Mouse (Mus musculus): ENCODE data around the gene Ankrd49.

Ankrd49 gene

DNA sequence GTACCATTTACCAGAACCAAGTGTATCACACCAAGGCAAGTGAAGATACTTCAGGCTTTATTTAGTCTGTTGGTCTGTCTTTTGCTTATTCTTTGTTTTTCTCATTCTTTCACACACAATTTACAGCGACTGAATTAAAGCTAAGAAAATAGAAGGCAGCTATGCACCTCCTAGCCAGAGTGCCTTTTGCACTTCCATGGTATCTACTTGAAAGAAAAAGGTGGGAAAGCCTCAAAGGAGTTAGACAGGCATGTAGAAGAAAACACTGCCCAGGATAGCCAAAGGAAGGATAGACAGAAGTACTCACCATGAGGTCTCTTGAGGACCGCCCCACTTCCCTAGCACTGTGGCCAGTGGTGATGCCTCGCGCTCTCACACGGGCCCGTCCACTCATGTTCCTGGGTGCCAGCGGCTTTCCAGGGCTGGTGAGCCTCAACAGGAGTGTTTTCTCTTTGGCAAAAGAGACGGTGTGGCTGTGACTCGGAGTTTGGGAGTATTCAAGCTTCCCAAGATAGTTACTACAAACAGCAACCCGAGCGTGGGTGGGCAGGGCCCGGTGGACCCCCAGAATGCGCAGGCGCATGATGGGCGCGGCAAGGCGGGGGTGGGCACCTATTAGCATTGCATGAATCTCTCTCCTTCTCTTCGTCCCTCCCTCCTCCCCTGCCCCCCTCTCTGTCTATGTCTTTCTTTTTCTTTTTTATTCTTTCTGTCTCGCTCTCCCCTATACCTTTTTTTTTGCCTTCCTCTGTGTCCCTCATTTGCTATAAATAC is 44.3 kb downstream of the Ankrd49 start, which contains the start of gene Piwil4:
Gene Piwil4, minus strand, starts transcription at position 583 of the 774 bp plus-strand sequence.
- DNase-seq, result no peak

DNA sequence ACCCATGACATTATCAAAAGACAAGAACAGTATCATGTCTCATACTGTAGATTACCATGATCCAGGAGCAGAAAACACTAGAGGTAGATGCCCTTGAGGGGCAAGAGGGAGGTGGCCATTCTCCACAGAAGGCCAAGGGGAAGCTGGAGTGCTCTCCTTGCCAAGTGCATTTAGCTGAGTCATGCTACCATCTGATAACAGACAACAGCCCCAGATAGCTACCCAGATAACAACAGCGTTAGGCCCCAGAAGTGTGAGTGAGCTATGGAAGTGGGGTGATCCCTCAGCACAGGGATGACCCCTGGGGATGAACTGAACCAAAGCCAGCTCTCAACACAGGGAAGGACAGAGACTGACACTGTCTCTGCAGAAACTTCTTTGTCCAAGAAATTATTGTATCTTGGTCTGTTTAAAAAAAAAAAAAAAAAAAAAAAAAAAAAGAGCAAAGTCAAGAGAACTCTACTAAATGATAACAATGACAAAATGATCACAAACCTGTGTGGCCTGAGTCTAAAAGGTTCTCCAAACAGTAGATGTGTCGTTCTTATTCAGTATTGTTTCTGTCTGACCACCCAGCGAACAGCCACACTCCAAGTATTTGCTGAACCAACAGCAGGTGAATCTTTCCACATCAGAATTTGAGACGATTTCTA is 45.0 kb downstream of the Ankrd49 start:
- no peak for DNase-seq

DNA sequence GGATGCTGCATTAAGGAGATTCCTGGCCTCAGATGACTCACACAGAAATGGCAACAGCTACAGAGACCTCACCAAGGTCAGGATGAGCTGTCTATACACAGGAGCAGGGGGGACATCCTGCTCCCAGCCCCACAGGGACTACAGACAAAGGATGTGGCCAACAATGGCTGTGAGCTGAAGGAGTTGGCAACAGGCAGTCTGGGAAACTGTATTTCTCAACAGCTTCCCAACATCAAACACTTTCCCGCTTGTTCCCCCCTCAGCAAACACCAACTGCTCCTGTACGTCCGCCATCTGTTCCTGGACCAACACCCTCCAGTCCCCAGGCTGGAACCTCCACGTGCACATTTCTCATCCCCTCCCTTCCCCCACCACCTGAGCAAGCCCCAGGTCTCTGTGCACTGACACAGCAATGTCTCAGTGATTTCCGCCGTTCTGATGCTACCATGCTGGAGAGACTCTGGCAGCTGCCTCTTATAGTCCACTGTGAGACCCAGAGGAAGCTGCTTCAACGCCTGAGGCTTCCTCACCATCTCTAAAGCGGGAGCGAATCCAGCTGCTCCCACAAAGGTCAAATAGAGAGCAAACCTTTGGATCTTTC is 53.6 kb downstream of the Ankrd49 start:
- no peak for DNase-seq

Measured in liver (tissue).